Mouse (Mus musculus): ENCODE measurements around the gene Creb1.

DNA sequence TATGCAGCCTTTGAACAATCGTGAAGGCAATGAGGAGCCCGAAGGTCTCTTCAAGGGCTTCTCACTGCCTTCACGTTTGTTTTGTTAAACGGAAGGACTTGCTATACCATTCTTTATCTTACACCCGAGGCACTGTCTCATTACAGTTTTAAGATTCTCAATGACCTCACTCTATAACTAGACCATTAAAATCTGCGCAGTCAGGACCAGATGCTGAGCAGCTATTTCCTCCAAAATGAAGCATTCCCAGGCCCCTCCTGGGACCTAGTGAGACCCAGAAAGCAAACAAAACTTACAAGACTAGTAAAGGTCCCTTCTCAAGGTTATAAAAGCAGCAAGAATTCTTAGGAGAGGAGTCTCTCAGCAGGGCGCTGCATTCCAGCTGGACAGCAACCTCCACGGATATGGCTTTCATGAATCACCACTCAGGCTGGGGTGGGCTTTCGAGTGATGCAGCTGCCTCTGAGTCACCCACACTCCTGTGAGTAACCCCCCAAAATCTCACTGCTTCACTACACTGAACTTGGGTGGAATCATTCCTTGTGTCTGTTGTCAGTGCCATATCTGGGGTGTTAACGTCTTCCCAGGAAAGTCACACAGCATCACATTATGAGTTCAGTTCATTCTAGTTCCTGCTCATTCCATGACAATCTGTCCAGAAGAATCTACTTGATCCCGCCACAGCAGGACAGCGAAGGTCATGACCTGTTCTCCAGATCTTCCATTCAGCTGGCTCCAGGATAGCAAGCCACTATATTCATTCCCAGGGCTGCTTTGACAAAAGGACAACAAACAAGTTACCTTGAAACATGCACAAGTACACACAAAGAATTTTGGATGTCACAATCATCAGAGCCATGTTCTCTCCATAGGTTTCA lies 91.4 kb downstream of the Creb1 start:
- no peak for TF ChIP-seq GATA1 (IDR thresholded peaks at IDR 0.05; ENCODE audit: borderline replicate concordance, low read length)
- TF ChIP-seq FLI1 (IDR thresholded peaks at IDR 0.05; ENCODE audit: low read length): no peak
